Mouse (Mus musculus): ENCODE results near the gene Spint1.

DNA sequence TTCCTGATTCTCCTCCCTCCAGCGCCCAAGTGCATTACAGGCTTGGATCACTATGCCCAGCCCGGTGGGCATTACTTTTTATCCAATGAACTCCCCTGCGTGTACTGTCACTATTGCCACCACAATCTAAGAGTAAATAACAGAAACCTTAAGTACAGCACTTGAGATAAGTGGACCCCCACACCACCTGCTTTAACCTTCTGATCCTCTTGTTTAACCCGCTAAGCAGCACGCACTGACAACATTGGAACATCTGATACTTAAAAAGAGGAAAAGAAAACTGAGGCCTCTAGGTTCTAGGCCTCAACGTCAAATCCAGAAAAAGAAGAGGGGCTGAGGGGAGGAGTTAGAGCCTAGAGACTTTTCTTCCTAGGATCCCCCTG, 29.2 kb upstream of the Spint1 start:
- no peak for TF ChIP-seq CTCF (conservative IDR thresholded peaks at IDR 0.05; ENCODE audit: insufficient read depth, insufficient read length, low read depth, low read length)
- no peak for TF ChIP-seq POLR2A (IDR thresholded peaks at IDR 0.05; ENCODE audit: low read depth, low read length)
